Mouse (Mus musculus) gastrocnemius, postnatal 25 days (tissue): ENCODE data around the gene Sfmbt2. TPM values are rescaled to one million over a fixed set of nuclear protein-coding genes. Genes with fewer than 3 reads are reported as not detected.

Source experiments
- DNase-seq: peaks from one replicate; pipeline ENCODE4 v3.0.0; 2022
- total RNA-seq, 2 experiments: library from RNA; stranded (reverse); gene quantifications; 1 replicate in 1 of 2; 2 replicates in 1 of 2; pipeline ENCODE4 v1.2.3; 2021

The Sfmbt2 gene
- total RNA-seq, 2 experiments from 2014 or later = 0.13 to 0.19 TPM

- no peak for DNase-seq
Measured at GRCm38 (mm10) chr2:10372776-10373507, 2.6 kb downstream of the Sfmbt2 start.

GRCm38 (mm10) chr2:10373508-10374206 is 3.3 kb downstream of the Sfmbt2 start:
- no peak for DNase-seq

- DNase-seq = no peak
Measured at GRCm38 (mm10) chr2:10374207-10375023, 4.1 kb downstream of the Sfmbt2 start.

GRCm38 (mm10) chr2:10375024-10375372 is 4.7 kb downstream of the Sfmbt2 start:
- no peak for DNase-seq

- no peak for DNase-seq
Measured at GRCm38 (mm10) chr2:10389988-10390387, 19.7 kb downstream of the Sfmbt2 start.

- no peak for DNase-seq
Measured at GRCm38 (mm10) chr2:10390791-10391190, 20.5 kb downstream of the Sfmbt2 start.

- no peak for DNase-seq
Measured at GRCm38 (mm10) chr2:10395143-10395542, 24.8 kb downstream of the Sfmbt2 start.

GRCm38 (mm10) chr2:10397790-10398189 is 27.5 kb downstream of the Sfmbt2 start:
- no peak for DNase-seq

GRCm38 (mm10) chr2:10406151-10406550 is 35.8 kb downstream of the Sfmbt2 start:
- no peak for DNase-seq

- no peak for DNase-seq
Measured at GRCm38 (mm10) chr2:10409422-10409821, 39.1 kb downstream of the Sfmbt2 start.

GRCm38 (mm10) chr2:10410069-10410468 is 39.8 kb downstream of the Sfmbt2 start:
- DNase-seq = no peak

- no peak for DNase-seq
Measured at GRCm38 (mm10) chr2:10420944-10421420, 50.7 kb downstream of the Sfmbt2 start.

GRCm38 (mm10) chr2:10437290-10437689 is 67.0 kb downstream of the Sfmbt2 start:
- no peak for DNase-seq

- DNase-seq = no peak
Measured at GRCm38 (mm10) chr2:10441811-10442210, 71.5 kb downstream of the Sfmbt2 start.

- DNase-seq = no peak
Measured at GRCm38 (mm10) chr2:10453577-10453976, 83.3 kb downstream of the Sfmbt2 start.

- no peak for DNase-seq
Measured at GRCm38 (mm10) chr2:10458309-10458708, 88.0 kb downstream of the Sfmbt2 start.

GRCm38 (mm10) chr2:10516516-10516915 is 146.2 kb downstream of the Sfmbt2 start:
- no peak for DNase-seq

GRCm38 (mm10) chr2:10521719-10522415 is 151.6 kb downstream of the Sfmbt2 start:
- no peak for DNase-seq

- no peak for DNase-seq
Measured at GRCm38 (mm10) chr2:10525622-10526021, 155.3 kb downstream of the Sfmbt2 start.

- no peak for DNase-seq
Measured at GRCm38 (mm10) chr2:10541762-10542161, 171.5 kb downstream of the Sfmbt2 start.

GRCm38 (mm10) chr2:10542388-10542787 is 172.1 kb downstream of the Sfmbt2 start:
- DNase-seq = no peak

- no peak for DNase-seq
Measured at GRCm38 (mm10) chr2:10558816-10559215, 188.5 kb downstream of the Sfmbt2 start.
